Mouse (Mus musculus) brain, embryonic 18.5 days (tissue): ENCODE results near the gene Fmo3.

Experiments
- DNase-seq: peaks from one replicate; pipeline ENCODE4 v3.0.0-alpha.2; 2012; ENCODE audit warnings: low read depth, low spot score

Gene Fmo3

DNA sequence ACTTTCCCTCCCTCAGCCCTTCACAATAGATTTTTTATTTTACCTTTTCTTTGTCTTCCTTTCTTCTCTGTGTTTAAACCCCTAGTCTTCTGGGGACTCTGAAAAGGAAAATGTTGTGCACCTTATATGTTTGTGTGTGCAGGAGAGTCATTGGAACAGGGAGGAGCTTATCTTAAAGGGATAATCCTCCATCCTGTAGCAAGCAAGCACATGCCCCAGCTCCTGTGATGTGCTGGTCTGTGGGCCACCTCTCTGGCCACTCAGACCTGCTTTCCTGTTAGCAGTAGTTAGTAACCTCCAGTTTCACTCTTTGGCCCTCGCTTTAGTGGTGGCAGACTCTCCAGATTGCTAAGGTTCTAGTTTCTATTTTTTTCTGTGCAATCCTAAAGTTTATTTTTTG is at the start of gene Fmo3:
TSS of gene Fmo3 (minus strand) at position 101 of the 400 bp plus-strand sequence.
- no peak for DNase-seq

DNA sequence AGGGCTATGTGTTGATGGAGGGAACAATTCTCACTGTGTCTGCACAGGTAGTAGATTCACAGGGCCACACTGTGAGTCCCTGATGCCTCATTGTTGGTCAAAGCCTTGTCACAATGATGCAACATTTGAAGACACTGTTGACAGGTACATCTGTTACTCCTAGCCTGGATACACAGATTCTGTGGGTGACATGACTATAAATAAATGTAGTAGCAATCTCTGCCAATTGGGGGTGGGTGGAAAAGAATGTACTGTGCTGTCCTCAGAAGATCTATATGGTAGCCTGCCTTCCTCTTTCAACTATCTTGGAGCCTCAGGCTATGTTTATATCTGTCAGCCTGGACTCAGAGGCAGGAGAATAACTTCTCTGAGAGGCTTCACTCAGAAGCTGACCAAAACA is 38.7 kb upstream of the Fmo3 start:
- no peak for DNase-seq

DNA sequence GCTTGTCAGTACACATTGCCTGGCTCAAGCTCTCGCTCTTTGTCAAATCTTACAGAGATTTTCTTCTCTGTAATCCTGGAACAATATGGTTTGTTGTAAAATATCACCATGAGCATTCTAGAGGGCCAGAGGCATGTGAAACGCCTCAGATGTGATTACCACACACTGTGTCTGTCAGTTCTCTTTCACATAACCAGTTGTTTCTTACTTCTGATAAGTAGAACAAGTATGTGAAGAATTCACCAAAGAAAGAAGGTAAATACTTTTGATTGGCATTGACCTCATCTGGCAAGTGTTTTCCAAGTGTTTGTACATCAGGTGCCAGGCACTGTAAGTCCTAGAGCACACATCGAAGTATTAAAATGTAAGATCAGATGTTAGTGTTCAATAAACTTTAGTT is 24.9 kb upstream of the Fmo3 start:
- DNase-seq: no peak

DNA sequence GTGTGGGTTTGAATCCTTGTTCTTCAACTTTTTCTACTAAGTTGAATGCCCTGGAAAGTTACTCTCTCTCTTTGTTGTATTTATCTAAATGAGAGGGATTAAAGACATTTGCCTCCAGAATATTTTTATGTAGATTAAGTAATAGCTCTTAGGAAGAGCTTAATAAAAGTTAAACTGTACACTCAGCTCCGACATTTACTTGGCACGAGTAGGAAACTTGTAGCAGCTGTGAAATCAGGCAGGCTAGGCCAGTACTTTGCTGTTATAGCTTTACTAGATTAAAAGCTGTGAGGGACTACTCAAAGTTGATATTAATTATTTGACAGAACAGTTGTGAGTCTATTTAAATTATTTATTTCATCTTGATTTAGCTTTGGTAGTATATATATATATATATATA is 19.2 kb upstream of the Fmo3 start:
- DNase-seq: no peak

DNA sequence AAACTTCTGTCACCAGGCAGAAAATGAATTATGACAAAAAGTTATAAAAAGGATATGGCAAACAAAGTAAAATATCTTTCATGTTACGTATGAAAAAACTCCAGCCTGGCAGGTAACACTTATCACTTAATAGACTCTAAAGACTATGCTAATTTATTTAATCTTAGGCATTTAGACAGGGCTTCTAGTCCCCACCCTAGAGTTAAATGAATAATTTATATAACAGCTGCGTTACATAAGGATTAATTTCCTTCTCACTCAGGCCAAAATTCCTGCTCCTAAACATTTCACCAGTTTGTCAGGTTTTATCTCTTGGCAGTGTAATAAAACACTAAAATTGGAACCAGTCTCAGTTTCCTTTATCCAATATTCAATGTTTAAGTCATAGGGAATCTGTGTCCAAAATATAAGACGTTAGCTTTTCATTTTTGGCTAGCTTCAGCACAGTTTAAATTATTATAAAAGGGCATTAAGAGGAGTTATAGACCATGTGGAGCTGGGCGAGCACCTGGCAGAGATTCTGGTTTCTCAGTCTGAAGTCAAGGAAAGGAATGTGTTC is 17.0 kb upstream of the Fmo3 start:
- DNase-seq: no peak

DNA sequence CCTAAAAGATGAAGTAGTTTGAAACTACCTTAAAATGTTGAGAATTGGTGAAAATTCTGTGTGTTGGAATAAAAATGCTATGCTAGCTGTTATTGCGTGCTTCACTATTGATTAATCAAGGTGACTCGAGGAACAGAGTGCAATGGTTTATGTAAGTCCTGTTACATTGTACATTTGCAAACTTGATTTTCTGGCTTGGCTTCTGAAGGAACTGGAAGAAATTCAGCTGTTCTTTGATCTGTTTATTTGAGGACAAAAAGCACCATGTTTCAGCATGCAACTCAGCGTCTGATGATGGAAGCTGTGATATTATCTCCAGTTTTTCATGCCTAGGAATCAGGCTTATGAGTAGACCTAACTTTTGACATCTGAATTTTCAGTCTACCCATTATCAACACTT is 3.2 kb upstream of the Fmo3 start:
- no peak for DNase-seq

DNA sequence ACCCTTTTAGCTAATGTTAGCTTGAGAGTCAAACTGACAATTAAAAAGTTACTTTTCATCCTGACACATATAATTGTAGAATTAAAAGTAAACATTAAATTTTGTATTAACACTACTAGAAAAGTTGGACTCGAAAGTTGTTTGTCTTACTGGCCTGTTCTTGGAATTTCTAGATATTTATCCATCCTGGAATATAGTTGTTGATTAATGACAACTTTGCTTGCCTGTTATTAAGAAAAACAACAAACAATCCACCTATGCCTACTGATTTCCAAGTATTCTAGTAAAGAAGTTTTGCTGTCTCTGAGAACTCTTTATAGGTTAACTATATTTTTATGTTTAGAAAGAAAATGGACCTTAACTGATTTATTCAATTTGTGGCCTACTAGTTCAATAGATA is 2.4 kb upstream of the Fmo3 start:
- DNase-seq: no peak

DNA sequence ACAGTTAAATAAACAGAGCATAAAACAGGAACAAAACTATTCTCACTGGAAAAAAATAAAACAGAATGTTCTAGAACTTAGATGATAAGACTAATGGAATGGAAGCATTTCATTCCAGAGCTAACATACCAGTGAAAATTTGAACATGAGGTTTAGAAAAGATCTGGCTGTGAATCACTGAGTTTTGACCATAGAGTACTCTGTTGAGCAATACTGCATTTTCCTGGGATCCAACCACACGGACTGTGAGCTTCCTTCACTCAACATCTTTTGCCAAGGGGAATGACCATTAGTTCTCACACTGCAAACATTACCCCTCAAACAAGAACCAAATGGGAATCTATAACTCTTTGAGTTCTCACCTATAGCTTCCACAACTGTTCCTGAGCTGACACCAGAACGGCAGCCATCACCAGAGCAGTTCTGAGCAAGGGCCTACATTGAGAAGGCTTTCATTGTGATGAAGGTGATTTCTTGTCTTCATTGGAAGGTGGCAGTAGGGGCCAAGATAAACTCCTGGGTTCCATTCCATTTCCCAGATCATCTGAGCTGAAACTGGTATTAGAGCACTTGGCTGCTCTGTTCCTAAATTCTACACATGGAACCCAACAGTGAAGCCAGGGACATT is 1.9 kb upstream of the Fmo3 start:
- DNase-seq: no peak

DNA sequence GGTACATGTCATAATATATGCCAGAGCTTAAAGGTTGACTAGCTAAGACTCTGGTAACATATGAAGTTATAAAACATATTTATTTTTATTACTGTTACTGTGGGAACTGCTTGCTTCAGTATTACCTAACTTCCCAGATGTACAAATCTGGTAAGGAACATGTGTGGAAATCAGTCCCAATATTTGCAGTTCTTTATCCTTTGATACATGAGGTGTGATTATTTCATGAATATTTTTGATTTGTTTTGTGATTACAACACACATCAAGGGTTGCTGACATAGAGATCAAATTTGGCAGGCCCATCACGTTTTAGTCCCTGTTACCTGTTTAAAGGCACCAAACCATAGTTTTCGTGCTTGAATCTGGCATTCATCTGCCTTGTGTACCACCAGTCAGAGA is 20.8 kb downstream of the Fmo3 start:
- no peak for DNase-seq

DNA sequence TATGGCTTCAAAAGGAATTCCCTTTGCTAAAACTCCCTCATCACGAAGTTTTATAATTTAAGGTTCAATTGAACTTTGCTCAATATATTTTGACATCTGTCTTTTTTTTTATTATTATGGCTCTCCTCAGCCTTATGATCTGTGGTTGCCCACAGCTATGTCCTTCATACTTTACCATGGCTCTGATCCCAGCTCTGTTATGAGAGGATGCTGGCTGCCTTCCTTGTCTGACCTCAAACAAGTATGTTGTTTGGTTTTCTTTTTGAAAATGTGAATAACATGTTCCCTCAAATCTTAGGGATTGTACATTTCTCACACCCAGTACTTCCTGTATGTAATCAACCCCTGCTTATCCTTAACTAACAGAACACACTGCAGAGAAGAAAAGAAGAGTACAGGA is 26.9 kb downstream of the Fmo3 start:
- DNase-seq: no peak

DNA sequence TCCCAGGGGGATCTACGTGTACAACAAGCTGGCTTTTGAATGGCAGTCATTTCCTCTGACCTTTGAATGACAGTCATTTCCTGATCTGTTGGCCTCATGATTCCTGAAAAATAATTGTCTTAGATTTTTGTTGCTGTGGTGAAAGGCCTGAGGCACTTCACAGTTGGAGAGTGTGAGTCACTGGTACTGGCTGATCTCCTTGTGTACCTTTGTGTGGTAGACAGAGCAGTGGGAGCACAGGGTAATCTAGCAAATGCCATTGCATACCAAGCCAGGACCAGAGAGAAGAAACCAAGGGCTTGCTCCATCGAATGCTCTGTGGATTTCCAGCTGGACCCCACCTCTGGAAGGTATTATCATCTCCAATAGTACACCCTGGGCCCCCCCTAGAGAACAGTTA is 31.2 kb downstream of the Fmo3 start:
- DNase-seq: no peak

DNA sequence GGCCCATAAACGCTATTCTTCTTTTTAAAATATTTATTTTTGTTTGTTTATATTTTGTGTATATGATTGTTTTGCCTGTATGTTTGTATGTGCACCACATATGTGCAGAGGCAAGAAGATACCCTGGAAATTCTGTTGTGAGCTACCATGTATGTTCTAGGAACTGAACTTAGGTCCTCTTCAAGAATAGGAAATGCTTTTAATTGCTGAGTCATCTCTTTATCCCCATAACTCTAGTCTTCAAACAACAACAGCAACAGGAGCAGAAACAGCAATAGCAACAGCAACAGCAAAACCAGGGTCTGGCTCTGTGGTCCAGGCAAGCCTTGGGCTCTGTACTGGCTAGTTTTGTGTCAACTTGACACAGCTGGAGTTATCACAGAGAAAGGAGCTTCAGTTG is 34.6 kb downstream of the Fmo3 start:
- DNase-seq: no peak

DNA sequence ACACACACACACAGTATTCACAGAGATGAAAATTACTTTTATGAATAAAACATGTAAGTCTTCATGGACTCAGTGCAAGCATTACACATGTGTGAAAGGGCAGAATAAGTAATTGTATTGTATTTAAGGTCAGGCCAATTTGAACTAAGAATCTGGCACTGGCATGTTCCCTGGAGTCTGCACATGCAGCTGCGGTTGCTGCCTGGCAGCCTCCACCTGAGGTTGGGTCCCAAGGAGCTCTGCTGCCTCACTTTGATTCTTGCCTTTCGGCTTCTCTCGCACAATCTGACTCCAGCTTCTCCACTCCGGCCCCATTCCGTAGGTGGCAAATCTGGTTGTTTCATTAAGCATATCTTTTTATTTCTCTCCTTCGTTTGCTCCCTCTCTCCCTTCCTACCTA is 36.4 kb downstream of the Fmo3 start:
- no peak for DNase-seq

DNA sequence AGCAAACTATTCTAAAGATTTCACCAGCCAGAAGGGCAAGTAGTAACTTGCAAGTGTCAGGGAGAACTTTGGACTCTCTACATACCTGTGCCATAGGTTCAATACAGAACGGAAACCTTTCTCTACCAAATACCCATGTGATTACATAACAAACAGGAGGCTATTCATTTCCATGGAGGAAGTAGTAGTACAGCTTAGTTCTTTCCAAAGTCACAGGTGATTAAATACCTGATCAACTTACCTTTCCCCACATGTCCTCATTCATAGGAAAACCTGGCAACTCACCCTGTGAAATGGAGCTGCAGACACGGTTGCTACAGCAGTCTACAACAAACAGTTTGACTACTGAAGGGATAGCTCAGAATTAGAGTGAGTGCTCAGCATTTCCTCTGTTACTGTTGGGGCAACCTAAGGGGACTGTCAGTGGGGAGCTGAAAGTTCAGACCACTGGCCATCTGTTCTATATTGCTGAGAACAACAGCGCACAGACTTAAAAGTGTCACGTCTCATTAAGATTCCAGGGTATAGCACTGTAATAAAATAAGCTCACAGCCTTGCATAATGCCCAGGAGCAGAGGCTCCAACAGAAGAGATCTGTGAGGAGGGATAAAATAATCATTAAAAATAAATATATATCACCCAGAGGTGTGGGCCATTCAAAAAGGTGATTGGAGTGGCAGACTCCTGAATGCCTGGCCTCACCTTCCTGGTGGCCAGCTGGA is 37.3 kb downstream of the Fmo3 start:
- no peak for DNase-seq

DNA sequence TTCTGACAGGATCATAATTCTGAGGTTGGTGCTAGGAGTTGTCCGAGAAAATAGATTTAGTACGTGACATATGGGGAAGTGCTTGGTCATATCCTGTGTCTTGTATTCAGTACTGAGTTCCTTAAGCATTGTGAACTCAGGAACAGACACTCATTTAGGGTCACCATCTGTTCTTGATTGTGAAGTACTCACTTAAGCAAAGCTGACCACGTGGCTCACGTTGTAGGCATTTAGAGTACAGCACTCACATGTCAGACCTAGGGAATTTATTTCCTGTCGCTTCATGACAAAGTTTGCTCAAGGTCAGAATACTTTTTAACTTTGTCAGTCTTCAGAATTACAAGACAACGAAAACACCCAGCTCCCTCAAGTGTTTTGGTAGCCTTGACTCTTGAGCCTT is 40.6 kb downstream of the Fmo3 start:
- DNase-seq: no peak

DNA sequence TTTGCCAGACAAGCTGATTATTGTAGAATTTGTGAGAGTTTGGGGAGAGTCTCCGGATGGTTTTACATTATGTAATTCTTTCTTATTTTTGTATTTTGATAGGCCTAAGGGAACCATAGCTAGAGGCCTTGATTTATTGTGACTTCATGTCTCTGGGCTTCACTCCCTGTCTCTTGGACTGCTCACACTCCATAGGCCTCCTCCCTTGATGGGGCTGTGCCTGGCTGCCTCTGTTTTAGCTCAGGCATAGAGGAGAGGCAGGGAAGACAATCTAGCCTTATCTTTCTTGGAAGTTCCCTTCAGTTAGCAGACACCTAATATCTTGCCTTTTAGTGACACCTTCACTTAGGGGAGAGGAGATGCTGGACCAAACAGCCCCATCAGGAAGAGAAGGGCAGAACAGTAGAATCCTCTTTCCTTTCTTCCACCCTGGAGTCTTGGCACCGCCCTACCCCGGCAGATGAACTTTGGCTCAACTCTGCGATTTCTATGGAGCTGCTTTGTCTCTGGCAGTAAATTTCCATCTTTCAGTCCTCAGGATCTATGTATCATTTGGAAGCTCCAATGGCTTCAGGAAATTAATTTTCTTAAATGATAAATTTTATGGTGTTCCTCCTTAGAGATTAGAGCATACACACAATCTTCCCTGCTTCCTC is 45.5 kb downstream of the Fmo3 start:
- DNase-seq: no peak

DNA sequence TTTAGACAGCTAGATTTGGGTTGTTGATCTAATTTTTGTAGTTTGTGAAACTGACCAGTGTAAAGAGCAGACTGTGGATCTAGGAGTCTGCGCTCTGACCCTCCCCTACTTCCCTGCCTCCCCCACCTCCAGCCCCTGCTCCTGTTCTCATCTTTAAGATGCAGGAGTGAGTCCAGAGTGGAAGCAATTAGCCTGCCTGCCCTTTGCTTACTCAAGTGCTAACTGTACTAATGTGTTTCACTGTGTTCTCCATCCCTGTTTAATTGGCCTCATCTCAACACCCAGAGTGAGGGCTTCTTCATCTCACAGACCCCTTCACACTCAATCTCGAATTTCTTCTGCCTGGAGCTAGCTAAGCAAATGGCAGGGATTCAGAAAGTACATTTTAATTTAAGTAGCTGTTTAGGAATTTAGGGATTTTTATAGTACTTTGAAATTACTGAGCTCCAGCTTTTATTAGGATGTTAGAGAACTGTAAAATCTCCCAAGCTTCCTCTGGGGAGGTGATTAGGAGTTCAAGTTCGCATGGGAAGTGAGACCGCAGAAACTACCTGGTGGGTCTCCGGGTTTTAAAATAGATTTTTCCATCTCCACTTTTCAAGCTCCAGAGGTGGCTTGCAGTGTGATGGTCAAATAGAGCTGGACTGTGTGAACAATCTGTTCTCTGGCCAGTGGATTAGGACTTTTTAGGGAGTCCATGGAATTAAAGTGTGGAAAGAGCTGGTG is 46.2 kb downstream of the Fmo3 start:
- DNase-seq: no peak

DNA sequence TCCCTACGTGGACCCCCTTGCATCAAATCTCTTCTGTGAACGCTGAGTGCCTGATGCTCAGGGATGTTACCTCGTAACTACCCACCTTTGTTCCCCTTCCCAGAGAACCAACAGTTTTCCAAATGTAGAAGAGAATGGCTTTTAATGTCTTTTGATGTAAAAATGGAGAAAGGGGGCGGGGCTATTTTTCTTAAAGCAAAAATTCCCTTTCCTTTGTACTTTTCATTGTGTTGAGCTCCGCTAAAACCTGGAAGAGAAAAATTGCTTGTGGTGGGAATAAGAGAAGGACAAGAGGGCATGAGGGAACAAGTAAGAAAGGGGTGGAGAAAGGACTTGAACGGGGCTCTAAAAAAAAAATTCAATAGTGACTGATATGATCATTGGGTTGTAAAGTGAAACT is 46.9 kb downstream of the Fmo3 start, which contains the start of gene Fmo6:
TSS of gene Fmo6 (minus strand) at position 101 of the 400 bp plus-strand sequence.
- no peak for DNase-seq

DNA sequence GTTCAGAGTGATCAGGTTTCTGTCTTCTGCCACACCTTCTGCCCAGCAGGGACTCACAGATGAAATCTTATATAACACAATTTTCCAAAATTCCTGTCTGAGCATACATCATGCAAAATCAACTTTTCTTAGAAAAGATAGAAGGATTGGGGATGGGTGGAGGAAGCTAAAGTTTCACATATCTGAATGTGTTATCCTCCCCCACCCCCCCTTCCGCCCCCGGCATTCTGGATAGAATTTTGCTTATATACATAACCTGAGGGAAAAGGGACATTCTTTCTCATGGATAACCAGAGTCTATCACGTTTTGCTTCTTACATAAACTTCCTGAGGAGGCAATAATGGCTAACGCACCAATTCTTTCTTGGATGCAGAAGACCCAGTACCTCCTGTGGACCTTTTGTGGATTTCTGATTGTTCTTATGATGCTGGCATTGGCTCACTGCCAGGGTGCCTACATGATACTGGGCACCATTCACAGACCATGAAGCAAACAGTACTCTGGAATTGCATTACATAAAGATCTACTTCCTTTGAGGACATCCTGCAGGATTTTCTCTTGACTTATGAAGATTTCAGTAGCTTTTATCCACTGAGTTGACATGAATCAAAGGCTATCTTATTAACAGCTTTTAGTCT is 49.8 kb downstream of the Fmo3 start:
- no peak for DNase-seq

DNA sequence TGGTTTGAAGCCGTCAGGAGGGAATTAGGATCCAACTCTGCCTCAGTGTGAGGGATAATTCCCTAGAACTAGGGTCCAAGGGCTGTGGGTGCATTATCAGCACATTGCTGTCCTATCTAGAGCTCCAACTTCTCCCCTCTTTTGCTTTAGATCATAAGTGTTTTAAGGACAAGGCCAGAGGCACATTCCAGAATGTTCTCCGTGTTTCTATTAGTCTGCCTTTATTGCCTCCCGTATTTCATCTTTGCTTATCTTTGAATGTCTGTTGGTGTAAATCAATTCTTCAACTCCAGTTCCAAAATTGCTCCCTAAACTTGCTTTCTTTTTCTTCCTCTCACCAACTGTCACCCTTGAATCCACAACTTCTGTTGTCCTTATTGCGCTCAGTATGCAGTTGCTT is 51.9 kb downstream of the Fmo3 start:
- no peak for DNase-seq

DNA sequence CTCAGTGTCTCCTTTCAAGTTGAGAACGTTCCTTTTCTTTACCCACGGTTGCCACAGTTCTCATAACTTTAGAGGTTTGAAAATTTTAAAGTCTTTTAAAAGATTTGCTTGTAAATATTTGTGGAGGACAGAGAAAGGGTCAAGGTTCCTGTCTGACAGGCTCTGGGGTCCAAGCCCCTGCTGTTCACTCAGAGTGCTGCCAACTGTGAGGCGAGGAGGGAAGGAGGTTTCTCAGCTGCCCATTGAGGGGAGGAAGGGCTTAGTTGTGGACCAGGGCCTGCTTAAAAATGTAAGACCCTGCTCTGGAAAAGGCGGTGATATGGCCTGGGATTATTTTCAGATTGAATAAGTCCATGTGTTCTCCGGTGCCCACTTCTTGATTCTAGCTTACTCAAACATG is 52.4 kb downstream of the Fmo3 start:
- DNase-seq: no peak
